Mouse (Mus musculus): ENCODE results near the gene Hsd3b1.
"Not testable (repeated sequence)": the region's sequence is repeated elsewhere in the genome, so short reads cannot be mapped to it uniquely, and the experiment has no call there.

Gene Hsd3b1

DNA sequence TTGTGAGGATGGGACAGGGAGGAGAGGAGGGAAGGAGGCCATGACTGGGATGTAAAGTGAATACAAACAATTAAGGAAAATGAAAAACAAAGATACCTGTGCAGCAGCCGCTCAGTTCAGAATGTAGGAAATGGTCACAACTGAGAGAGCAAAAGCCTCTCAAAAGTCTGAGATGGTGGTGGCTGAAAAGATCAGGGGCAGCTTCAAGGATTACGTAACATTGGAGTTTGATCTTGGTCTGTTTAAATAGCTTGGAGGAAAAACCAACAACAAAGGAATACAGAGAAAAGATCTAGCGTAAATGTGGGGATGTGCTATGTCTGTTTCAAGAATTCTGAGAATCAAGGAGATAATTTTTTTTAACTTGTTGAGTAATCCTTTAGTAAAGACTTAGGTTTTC lies at the start of gene Hsd3b1:
Hsd3b1 (minus strand) TSS at position 219 of the 400 bp plus-strand sequence.
- no peak for DNase-seq (ENCODE audit: low spot score in 2 of 2)

DNA sequence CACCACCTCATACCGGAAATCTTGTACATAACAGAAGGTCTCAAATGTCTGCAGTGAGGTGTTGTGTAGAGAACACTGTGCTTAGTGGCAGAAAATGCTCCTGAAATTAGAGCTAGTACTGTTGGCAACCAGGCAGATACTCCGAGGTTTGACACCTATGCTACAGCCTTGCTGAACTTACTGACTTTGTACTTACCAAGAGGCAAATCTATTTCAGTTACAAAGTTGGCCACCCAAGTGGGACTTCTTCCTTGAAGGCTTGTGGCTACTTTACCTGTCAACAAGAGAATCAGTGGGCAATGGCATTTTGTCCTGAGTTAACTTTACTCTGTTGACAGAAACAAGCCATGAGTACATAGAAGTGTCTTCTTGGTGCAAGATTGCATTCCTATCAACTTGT lies 38.0 kb upstream of the Hsd3b1 start:
- DNase-seq (ENCODE audit: low spot score in 2 of 2), result no peak

DNA sequence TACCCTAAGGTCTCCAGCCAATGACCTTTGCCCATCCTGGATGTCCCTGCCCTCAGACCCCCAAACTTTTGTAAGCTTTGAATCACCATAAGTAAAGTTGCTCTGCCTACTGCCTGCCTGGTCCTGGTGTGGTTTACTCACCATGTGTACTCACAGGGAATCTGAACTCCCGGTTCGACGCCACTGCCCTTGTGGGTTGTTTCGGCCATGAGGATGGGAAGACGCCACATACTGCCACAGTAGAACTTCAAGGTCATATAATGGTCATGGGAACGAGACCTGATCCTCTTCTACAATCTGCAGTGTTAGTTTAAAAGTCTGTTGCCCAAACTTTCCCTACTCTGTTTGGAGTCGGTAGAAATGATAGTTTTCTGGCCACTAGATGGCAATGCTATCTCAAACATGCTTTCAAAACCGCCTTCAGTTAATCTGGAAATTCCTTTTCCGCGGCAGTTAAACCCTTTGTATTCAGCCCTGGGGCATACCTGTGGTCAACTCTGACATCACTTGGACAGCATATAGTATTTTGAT lies 35.5 kb upstream of the Hsd3b1 start:
- peak in 1 of 2 experiments; percentile 7 for DNase-seq (ENCODE audit: low spot score in 2 of 2)

DNA sequence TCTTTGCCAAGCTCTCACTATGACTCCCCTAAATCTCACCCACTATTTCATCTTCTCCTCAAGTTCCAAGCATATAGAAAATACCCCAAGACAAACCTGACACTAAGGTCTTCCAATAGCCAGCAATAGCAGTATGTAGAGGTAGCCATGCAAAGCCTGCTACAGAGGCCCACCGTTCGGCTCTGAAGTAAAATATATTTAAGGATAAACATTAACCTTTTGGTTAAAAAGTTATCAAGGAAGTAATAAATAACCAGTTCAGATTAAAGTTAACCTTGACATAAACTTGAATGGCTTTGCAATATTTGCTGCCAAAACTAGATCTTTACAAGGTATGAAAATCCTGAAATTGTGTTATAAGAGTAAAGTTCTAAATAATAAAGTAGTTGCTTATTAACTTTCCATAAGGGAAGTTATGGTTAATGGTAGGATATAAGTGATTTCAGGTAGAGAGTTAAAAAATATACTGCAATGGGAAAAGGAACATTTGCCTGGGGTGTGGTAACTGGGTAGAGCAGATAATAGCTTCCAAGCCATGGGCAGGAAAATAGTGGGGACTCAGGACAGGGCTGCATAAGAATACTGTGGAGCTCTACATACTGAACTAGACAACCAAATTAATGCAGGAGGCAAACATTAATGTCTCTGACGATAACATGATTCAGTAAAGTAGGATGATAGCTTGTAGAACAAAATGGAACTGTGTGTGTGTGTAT lies 33.6 kb upstream of the Hsd3b1 start, which contains the start of gene Hao2:
Hao2 (minus strand) TSS at position 183 of the 716 bp plus-strand sequence.
- DNase-seq (ENCODE audit: low spot score in 2 of 2), result no peak

DNA sequence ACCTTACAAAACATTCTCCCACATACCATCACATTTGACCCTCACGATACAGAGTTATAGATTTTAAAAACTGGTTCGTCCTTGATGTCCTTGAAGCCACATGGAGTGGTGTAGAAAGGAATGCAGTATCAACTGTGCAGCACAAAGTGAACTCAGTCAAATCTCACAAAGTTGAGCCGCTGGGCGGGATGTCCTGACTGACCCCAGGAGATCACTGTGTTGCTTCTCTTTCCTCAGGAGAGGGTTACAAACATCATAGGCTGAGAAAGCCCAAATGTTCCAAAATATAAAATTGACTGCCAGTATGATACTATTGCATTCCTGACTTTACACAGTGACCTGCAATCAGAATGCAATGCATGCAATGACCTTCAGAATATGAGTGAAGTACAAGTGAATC lies 30.8 kb upstream of the Hsd3b1 start:
- DNase-seq (ENCODE audit: low spot score in 2 of 2), result no peak

DNA sequence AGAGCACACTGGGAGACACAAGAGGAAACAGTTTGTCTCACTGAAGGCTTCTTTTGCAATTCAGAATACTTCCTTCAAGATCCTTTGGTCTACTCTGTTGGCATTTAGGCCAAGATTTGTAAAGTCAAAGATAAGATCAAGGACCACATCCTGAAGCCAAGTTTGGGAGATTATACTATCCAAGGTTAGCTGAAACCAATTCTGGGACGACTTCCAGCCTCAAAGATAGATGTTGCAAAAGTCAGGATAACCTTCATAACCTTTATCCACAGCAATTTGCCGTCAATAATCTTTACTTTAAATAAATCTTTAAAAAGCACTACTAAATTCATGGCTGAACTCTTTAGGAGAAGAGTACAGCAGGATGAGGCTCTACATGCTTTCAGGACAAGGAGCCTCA lies 28.6 kb upstream of the Hsd3b1 start:
- no peak for DNase-seq (ENCODE audit: low spot score in 2 of 2)

DNA sequence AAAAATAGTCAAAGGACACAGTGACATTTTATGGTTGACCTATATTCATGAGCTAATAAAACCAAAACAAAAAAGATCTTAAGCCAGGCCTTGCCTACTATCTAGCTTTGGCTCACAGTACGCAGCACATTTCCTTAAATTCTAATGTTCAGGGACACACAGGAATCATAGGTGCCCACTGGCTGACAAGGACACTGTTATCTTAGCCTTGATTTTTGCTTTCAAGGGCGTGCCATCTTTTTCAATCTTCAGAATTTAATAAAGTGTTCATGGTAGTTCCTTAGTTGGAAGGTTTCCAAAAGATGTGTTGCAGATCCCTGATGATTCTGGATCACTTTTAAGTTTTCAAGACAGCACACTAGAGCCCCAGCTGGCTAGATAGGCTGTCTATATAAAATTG lies 21.2 kb upstream of the Hsd3b1 start:
- no peak for DNase-seq (ENCODE audit: low spot score in 2 of 2)

DNA sequence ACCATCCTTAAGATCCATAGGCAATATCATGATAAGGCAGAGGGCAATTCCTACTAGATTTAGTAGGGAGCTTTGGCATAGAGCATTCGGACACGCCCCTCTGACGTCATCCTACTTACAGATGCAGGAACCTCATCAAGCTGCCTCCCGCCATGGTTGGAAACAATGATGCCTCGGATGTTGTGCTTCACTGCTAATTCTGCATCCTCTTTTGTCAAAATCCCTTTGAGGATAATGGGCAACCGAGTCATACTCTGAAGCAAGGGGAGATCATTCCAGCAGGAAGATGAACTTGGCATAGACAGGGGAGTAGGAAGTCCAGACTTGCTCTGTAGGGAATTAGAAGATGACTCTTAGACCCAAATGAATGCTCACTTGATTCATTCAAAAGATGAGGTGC lies 20.6 kb upstream of the Hsd3b1 start:
- DNase-seq (ENCODE audit: low spot score in 2 of 2), result no peak

DNA sequence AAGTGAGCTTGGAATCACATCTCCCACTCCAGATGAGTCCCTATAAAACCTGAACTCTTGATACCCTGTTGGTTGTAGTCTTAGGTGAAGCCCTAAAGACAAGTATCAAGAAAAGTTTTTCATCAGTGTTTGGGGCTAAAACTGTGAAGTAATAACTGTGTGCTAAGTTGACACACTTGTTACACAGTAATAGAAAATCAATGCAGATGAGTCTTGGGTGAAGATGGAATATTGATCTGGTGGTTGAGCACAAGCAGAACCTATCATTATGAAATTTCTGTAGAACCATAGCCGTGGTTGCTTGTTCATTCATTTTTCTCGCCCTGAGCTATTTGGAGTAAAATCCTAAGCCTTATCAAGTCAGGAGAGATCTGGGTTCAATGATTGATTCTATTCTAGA lies 8.6 kb upstream of the Hsd3b1 start:
- DNase-seq (ENCODE audit: low spot score in 2 of 2), result no peak

DNA sequence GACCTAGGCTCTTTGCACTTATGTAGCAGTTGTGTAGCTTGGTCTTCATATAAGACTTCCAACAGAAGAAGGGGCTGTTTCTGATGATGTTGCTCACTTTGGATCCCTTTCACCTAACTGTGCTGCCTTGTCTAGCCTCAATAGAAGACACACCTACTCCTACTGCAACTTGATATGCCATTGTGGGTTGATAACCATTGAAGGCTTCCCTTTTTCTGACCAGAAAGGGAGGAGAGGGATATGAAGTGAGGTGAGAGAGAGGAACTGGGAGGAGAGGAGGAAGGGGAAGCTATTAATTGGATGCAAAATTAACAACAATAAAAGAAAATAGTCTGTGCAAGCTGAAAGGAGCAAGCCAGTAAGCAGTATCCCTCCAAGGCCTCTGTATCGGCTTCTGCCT lies 3.2 kb upstream of the Hsd3b1 start:
- DNase-seq (ENCODE audit: low spot score in 2 of 2), result no peak

DNA sequence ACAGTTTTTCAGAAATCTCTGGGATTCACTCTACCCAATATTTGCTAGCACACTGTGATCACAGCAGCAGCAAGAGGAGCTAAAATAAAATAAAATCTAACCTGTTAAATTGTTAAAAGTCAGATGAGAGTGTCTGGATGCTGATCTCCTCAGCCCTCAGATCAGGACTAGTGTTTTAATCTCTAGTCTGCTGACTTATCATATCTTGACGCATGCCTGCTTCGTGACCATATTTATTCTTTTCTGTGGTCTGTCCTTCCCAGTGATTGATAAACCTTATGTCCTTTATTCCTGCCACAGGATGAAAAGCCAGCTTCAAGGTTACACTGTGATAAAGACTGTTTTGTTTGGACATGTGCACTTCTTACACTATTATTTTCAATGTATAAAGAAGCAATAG lies 1.5 kb downstream of the Hsd3b1 start:
- no peak for DNase-seq (ENCODE audit: low spot score in 2 of 2)

DNA sequence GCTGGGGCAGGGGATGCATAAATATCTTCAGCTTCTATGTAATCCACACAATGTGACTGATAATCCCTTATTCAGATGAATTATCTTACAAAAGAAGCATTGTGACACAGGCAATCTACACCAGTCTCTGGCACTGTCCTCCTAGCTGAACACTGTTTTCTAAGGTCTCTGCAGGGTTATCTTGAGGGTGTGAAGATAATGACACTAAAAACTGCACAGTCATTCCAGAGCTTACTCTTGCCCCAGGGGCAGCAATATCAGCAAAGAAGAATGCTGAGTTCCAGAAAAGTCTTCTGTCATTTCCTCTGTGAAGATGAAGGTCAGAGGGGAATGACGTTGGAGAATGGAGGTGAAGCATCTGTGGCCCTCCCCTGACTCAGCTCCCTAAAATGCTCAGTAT lies 2.7 kb downstream of the Hsd3b1 start:
- no peak for DNase-seq (ENCODE audit: low spot score in 2 of 2)

DNA sequence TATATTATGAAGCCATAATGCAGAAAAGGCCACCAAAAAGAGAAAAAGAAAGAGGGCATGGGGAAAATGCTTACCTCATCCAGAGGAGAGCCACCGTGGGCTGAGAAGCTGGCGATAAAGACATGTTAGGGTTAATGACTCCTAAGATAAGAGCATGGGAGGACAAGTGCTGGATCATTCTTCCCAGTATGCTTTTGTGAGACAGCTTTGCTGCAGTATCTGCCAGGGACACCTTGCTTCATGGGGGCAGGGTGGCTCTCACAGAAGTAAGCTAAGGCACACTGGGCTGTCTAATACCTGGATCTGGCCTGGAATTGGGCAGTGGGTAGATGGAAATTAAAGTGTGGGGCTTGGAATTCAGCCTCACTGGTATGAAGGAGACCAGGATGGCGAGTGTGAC lies 4.4 kb downstream of the Hsd3b1 start:
- DNase-seq (ENCODE audit: low spot score in 2 of 2), result no peak

DNA sequence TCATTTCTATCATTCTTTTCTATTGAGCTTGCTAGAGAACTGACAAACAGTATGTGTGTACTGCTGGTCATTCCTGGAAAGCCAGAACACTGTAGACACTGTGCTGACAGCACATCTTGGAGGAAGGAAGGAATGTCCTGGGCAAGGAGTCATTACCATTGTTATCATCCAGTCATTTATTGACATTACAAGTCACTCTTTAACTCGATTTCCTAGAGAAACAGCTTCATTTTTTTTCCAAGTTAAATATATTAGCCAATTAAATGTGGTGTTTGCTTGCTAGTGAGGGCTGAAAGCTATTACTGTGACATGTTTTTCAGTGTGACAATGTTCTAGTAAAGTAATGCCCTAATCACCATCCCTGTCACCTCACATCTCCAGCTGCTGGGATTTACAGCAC lies 5.9 kb downstream of the Hsd3b1 start:
- DNase-seq (ENCODE audit: low spot score in 2 of 2), result no peak

DNA sequence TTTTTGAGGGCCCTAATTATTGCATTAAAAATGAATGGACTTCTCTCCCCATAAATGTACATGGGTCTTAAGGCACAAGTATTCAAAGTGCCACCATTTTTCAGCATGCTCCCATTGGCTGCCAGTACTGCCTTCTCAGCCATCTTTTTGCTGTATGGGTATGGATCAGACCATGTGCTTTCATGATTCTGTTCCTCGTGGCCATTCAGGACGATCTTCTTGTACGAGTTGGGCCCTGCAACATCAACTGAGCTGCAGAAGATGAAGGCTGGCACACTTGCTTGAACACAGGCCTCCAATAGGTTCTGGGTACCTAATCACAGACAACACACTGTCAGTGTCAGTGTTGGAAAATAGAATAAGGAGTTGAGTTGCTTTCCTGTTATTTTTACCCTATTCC lies 6.5 kb downstream of the Hsd3b1 start:
- no peak for DNase-seq (ENCODE audit: low spot score in 2 of 2)

DNA sequence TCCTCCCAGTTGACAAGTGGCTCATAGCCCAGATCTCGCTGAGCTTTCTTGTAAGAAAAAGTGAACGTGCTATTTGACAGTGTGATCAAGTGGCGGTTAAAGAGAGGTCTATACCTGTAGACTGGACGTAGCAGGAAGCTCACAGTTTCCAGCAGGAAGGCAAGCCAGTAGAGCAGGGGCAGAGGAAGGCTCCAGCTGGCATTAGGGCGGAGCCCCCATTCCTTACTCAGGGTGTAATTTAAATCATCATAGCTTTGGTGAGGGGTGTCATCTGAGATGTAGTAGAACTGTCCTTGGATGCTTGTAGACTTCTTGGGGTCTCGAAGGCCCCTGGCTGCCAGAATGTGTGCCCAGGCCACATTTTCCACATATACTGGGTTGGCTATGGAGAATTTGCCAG lies 7.0 kb downstream of the Hsd3b1 start:
- DNase-seq (ENCODE audit: low spot score in 2 of 2), result no peak

DNA sequence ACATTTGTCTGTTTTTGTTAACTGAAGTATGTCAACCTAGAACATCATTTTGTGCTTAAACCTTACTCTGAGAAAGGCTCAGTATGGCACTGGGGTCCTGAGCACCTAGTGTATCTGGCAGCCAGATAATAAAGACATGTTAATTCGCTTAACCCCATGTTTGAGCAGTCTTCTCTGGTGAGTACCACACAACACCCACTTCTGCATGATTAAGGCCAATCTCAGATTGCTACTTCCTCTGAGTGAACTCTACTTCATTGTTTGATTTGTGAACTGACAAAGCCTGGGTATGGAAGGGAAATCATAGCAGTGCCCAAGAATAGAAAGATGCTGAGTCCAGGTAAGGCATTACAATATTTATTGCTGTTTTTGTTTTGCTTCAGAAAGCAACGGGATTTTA lies 7.7 kb downstream of the Hsd3b1 start:
- no peak for DNase-seq (ENCODE audit: low spot score in 2 of 2)

DNA sequence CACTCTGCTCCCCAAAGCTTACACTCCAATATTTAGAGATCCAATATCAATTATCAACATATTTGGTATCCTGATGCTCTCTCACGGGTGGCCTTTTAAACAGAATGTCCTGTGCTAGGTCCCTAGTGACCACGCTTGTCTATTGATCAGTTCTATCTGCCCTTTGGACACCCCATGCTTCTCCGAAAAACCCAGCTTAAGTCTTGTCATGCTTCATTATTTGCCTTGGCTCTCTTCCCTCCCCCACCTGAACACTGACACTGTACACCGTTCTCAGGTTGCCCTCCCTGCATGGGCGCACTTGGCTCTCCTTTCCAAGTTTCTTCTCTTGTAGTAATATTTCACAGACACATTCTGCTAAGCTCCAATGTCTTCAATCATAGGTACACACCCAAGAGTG lies 9.3 kb downstream of the Hsd3b1 start:
- DNase-seq (ENCODE audit: low spot score in 2 of 2), result no peak

DNA sequence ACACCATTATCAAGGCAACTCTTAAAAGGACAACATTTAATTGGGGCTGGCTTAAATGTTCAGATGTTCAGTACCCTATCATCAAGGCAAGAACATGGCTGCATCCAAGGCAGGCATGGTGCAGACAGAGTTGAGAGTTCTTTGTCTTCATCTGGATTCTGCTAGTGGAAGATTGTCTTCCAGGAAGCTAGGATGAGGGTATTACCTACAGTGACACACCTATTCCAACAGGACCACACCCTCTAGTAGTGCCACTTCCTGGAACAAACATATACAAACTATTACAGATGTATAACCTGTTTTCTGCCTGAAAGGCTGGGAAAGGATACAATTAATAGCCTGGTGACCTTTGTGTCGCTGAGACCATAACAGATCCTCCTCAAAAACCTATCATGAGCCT lies 10.7 kb downstream of the Hsd3b1 start:
- no peak for DNase-seq (ENCODE audit: low spot score in 2 of 2)

DNA sequence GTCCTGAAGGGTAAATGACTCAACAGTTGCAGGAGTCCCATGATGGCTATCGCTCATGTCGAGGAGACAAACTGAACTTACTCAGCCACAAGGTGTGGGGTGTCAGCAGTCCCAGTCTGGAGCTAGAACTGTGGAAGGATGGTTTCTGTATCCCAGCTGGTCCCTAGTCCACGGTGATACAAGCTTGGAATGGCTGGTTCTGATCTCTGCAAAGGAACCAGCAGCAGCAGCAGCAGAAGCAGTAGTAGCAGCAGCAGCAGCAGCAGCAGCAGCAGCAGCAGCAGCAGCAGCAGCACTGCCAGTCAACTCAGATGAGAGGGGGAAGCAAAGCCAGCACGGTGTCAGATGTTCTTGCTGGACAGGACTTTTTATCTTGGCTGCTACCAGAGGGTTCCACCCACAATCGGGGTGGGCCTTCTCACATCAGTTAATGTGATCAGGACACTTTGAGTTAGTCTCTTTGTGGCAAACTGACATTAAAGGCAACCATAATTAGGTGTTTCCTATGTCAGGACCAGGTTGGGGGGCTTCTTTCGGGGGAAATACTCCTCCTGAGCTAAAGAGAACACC lies 45.4 kb downstream of the Hsd3b1 start, which contains the start of gene Hsd3b6:
Hsd3b6 (minus strand) TSS at position 343 of the 570 bp plus-strand sequence.
- DNase-seq (ENCODE audit: low spot score in 2 of 2), result no peak

DNA sequence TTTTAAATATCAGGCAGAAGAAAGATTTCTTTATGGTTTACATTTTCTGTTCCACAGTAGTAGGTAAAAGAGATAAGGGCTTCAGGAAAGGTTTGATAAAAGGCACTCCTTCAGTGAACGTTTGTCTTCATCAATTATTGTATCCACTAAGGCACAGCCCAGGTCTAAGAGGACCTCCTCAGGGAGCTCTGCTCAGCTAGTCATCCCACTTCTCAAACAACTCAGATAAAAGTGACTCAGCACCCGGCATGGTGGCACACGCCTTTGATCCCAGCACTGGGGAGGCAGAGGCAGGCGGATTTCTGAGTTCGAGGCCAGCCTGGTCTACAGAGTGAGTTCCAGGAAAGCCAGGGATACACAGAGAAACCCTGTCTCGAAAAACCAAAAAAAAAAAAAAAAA lies 46.9 kb downstream of the Hsd3b1 start:
- DNase-seq (ENCODE audit: low spot score in 2 of 2), result not testable (repeated sequence)

DNA sequence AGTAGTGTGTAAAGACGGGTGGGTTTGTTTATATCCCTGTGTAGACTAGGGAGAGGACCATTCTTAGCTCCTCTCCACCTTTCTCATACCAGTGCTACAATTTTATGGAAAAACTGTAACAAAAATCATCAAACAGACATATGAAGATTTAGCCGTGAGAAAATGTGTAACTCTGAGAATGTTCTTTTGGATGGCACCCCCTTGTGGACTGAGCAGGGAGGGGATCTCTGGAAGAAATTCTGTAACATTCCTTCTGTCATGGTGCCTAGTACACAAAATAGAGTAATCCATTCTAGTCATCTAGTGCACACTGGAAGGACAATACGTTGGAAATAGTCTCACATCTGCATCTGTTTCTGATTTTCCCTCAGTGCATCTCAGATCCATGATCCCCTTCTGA lies 54.6 kb downstream of the Hsd3b1 start:
- not testable (repeated sequence) for DNase-seq (ENCODE audit: low spot score in 2 of 2)

All from left cerebral cortex, adult 9 months (tissue).